Mouse (Mus musculus): Measurements from ENCODE around the gene Bach1.

GRCm38 (mm10) chr16:87711961-87712360, 13.2 kb downstream of the Bach1 start:
- TF ChIP-seq CTCF (IDR thresholded peaks at IDR 0.05; ENCODE audit: control insufficient read depth, insufficient read depth, insufficient read length) (no peak), MYOG (IDR thresholded peaks at IDR 0.05; ENCODE audit: control insufficient read depth, extremely low read depth, insufficient read length) (no peak), MAX (IDR thresholded peaks at IDR 0.05) (no peak), USF1 (IDR thresholded peaks at IDR 0.05; ENCODE audit: low read depth) (no peak)

All from C2C12 (cell line).